Mouse (Mus musculus) embryonic facial prominence, embryonic 14.5 days (tissue): ENCODE results near the gene Angel2. TPM values are rescaled to one million over a fixed set of nuclear protein-coding genes. Genes with fewer than 3 reads are reported as not detected.
A peak's percentile ranks its signal among the peaks of the same experiment; 100 is the strongest.

Experiments
- ATAC-seq: fragments of 200-750 bp; cut with Nextera tagmentation; 2 replicates; pipeline ENCODE4 v1.8.0; 2017; ENCODE audit warnings: low read depth, moderate number of reproducible peaks, moderate TSS enrichment
- DNase-seq: peaks from one replicate; pipeline ENCODE4 v3.0.0-alpha.2; 2015; ENCODE audit warnings: low spot score
- H3K27ac ChIP-seq: fragments of 300-500 bp; sonication (generic); replicated peaks from 2 replicates; pipeline ENCODE4 v1.5.1; 2014; ENCODE audit warnings: low read depth, mild to moderate bottlenecking, low read length, moderate library complexity
- H3K27me3 ChIP-seq: fragments of 300-500 bp; sonication (generic); replicated peaks from 2 replicates; pipeline ENCODE4 v1.6.1; 2014; ENCODE audit warnings: low read length; ENCODE audit not compliant: control insufficient read depth, insufficient read depth
- H3K36me3 ChIP-seq: fragments of 300-500 bp; sonication (generic); 2 replicates; pipeline ENCODE4 v1.6.1; 2014; ENCODE audit warnings: low read length, mixed read lengths; ENCODE audit not compliant: control insufficient read depth, insufficient read depth
- H3K4me1 ChIP-seq: fragments of 300-500 bp; sonication (generic); 2 replicates; pipeline ENCODE4 v1.6.1; 2014; ENCODE audit warnings: antibody characterized with exemption, low read length; ENCODE audit not compliant: control insufficient read depth, insufficient read depth
- H3K4me2 ChIP-seq: fragments of 300-500 bp; sonication (generic); 2 replicates; pipeline ENCODE4 v1.6.1; 2014; ENCODE audit warnings: low read depth, mild to moderate bottlenecking, low read length, moderate library complexity, mixed read lengths
- H3K4me3 ChIP-seq: fragments of 300-500 bp; sonication (generic); 2 replicates; pipeline ENCODE4 v1.5.1; 2014; ENCODE audit warnings: low read depth, mild to moderate bottlenecking, low read length
- H3K9ac ChIP-seq: fragments of 300-500 bp; sonication (generic); 2 replicates; pipeline ENCODE4 v1.6.1; 2014; ENCODE audit warnings: low read depth, mild to moderate bottlenecking, low read length, moderate library complexity, mixed read lengths
- H3K9me3 ChIP-seq: fragments of 300-500 bp; sonication (generic); 2 replicates; pipeline ENCODE4 v1.6.1; 2016; ENCODE audit warnings: low read length; ENCODE audit not compliant: control insufficient read depth
- whole genome bisulfite sequencing: fragments of 180-500 bp; shearing (Covaris S2); extraction: QIAGEN DNeasy Blood & Tissue Kit; methylation state at CpG from one replicate; pipeline ENCODE4 v1.1.7; 2014; 5-methylcytosine and 5-hydroxymethylcytosine counted together
- polyA plus RNA-seq: library from polyadenylated mRNA; unstranded; fragments of >200 nt; fragmentation: Nextera tagmentation; extraction: Ambion mirVana; gene quantifications from 2 replicates; pipeline ENCODE4 v1.2.1, GENCODE M21; 2014

Gene Angel2
- polyA plus RNA-seq, 1 experiment from 2014 or later, result 37.4 TPM

- H3K27me3 ChIP-seq, result no peaks in the 10 kb centered on the region
- WGBS, result 80% methylated on average over 14 of the region's 14 CpGs
- no peak overlapping the region for H3K4me2 ChIP-seq
- ATAC-seq, result no peak
- DNase-seq, result no peak
- H3K36me3 ChIP-seq, result peaks cover 77% of the 10 kb centered on the region
- H3K9me3 ChIP-seq, result no peaks in the 10 kb centered on the region
- no peak overlapping the region; the same call in 1 of the 2 replicates for H3K27ac ChIP-seq
- H3K4me1 ChIP-seq, result peaks cover 7% of the 10 kb centered on the region; the same call in 1 of the 2 replicates
- no peak overlapping the region for H3K4me3 ChIP-seq
- H3K9ac ChIP-seq, result no peak overlapping the region
These were observed 47.0 kb downstream of the Angel2 start for GRCm38 (mm10) chr1:190971708-190972610.

DNA sequence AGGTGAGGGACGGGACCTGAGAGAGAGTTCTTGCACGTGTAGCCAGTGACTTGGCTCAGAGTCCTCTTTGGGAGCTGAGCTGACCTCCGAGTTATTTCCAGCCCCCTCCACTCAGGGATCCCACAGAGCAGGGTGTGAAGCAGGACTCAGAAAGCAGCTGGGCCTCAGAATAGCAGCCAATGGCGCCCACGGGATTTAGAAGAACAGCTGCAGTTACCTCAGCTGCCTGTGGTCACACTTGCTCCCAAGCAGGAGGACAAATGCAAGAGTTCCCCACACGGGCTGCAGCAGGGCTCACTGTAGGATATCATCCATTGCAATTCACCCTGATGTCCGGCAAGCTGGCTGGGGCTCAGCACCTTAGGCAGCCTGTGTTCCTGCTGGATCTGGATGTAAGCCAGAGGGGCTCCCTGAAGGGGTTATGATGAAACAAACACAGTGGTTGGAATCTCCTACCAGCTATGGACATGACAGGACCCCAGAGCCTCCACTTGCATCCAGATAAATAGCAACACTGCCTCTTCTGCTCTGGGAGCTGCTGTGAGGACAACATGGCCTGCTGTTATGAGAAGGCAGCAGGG is 47.8 kb downstream of the Angel2 start:
- Histone ChIP-seq H3K27me3 (no peaks in the 10 kb centered on the region), H3K9ac (no peak overlapping the region), H3K4me2 (no peak overlapping the region), H3K9me3 (no peaks in the 10 kb centered on the region), H3K27ac (peak overlapping the region; percentile 21; the same call in 1 of the 2 replicates), H3K36me3 (peaks cover 70% of the 10 kb centered on the region), H3K4me1 (peaks cover 14% of the 10 kb centered on the region), H3K4me3 (no peak overlapping the region)
- ATAC-seq (peak; percentile 82), DNase-seq (peak; percentile 77)
- 70% methylated on average over 7 of the region's 7 CpGs for WGBS

GRCm38 (mm10) chr1:190974191-190974590 is 49.3 kb downstream of the Angel2 start:
- H3K36me3 ChIP-seq, result peaks cover 56% of the 10 kb centered on the region
- H3K4me2 ChIP-seq, result no peak overlapping the region
- ATAC-seq (no peak), DNase-seq (no peak)
- no peaks in the 10 kb centered on the region for H3K9me3 ChIP-seq
- H3K9ac ChIP-seq, result no peak overlapping the region
- WGBS, result 84% methylated on average over 8 of the region's 8 CpGs
- no peak overlapping the region for H3K4me3 ChIP-seq
- no peaks in the 10 kb centered on the region for H3K27me3 ChIP-seq
- no peak overlapping the region for H3K27ac ChIP-seq
- peaks cover 16% of the 10 kb centered on the region for H3K4me1 ChIP-seq

DNA sequence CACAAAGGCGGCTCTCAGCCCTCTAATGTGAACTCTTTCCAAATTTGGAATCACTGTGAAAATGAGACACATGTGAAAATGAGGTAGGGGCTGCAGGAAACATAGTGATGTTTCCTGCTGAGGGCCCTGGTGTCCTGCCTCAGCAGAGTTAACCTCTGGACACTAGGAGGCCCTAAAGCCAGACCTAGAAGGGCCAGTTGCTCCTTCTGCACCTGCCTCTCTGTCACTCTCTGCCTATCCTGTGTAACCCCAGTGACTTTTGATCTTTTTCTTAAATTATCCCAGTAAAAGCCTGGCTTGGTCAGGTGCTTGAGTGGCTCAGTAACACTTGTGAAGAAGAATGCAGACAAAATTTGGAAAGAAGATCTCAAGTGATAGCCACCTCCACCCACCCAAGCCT is 49.9 kb downstream of the Angel2 start:
- WGBS, result 64% methylated on average over 1 of the region's 1 CpGs
- no peak for DNase-seq
- Histone ChIP-seq H3K4me3 (no peak overlapping the region), H3K36me3 (peaks cover 49% of the 10 kb centered on the region), H3K4me1 (peaks cover 16% of the 10 kb centered on the region), H3K9ac (peak overlapping the region; percentile 6; the same call in 1 of the 2 replicates), H3K27ac (no peak overlapping the region), H3K27me3 (no peaks in the 10 kb centered on the region), H3K4me2 (no peak overlapping the region), H3K9me3 (no peaks in the 10 kb centered on the region)
- ATAC-seq, result no peak

DNA sequence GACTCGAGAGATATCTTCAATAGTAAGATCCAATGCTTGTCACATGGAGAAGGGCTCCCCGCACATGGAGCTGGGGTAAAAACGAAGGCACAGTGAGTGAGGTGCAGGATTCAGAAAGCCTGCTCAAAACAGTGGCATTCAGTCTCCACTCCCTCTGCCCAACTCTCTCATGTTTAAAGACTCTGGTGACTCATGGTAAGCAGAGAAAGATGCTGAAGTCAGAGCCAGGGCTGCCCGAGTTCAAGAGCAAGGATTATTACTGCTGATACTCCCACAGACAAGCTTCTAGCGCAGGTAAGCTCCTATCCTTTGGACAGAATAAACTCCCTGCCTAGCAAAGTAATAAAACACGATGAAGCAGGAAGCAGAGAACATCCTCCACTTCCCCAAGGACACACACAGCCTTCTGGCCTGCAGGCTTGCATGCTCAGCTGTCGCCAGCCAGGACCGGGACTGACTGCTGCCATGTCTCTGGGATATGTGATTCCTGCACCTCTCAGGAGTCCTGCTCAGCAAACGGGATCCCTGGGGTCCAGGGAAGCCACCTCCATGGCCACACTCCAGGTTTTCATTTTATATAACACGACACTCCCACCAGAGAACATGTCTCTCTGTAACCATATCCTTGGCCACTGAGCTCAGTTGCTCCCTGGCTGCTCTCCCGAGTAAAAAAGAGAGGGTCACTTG is 52.1 kb downstream of the Angel2 start:
- no peaks in the 10 kb centered on the region for H3K9me3 ChIP-seq
- H3K9ac ChIP-seq, result peak overlapping the region; percentile 90
- peaks cover 30% of the 10 kb centered on the region for H3K36me3 ChIP-seq
- 36% methylated on average over 11 of the region's 11 CpGs for WGBS
- H3K27ac ChIP-seq, result peak overlapping the region; percentile 33; the same call in 1 of the 2 replicates
- H3K4me2 ChIP-seq, result peak overlapping the region; percentile 92
- no peaks in the 10 kb centered on the region for H3K27me3 ChIP-seq
- DNase-seq (no peak), ATAC-seq (no peak)
- H3K4me1 ChIP-seq, result peaks cover 16% of the 10 kb centered on the region
- peak overlapping the region; percentile 76 for H3K4me3 ChIP-seq

DNA sequence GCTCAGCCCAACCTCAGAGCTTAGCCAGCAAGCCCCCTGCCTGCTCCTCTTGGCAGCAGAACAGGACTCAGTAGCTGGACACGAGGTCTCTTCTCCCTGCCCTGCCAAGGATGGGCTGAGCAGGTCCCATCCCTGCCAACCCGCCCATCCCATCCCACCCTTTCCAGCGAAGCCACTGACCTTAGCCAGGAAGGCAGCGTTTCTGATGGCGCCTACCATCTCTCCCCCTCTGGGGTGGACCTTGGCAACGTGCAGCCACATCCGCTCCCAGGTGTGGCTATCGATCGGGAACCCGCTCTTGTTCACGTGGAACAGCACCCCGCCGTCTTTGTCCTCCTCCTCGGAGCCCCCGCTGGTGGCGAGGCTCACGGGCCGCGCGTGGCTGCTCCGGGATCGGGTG is 53.1 kb downstream of the Angel2 start:
- DNase-seq (no peak), ATAC-seq (no peak)
- H3K36me3 ChIP-seq, result peaks cover 23% of the 10 kb centered on the region
- H3K4me2 ChIP-seq, result peak overlapping the region; percentile 92
- 2% methylated on average over 18 of the region's 22 CpGs for WGBS
- H3K9ac ChIP-seq, result peak overlapping the region; percentile 90
- H3K27ac ChIP-seq, result peak overlapping the region; percentile 95
- H3K9me3 ChIP-seq, result no peaks in the 10 kb centered on the region
- no peaks in the 10 kb centered on the region for H3K27me3 ChIP-seq
- peak overlapping the region; percentile 76 for H3K4me3 ChIP-seq
- H3K4me1 ChIP-seq, result peaks cover 16% of the 10 kb centered on the region

DNA sequence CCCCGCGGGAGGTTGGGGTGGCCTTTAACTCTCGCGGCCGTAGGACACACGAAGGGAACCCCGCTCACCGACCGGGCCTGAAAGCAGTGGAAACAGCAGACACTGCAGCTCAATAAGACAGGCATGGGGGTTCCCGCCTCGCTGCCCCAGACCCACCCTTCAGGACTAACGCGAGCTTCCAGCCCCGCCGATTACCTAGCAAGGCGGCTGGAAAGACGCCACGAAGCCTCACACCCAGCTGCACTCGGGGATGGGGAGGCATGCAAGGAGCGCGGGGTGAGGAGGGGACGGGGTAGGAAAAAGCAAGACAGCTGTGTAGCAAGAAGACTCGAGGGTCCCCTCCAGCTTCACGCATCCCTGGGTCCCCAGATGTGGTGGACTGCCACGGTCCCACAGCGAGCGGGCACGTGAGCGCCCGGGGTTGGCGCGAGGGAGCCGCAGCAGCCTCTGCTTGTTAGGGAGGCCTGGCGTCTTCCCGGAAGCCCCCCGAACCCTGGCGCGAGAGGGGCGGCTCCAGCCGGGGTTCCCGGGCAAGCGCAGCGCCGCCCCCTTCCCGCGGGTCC is 53.7 kb downstream of the Angel2 start:
- Histone ChIP-seq H3K4me2 (peak overlapping the region; percentile 92), H3K9me3 (no peaks in the 10 kb centered on the region), H3K36me3 (peaks cover 18% of the 10 kb centered on the region), H3K27ac (peak overlapping the region; percentile 95), H3K4me3 (peak overlapping the region; percentile 76), H3K9ac (peak overlapping the region; percentile 90), H3K4me1 (peaks cover 16% of the 10 kb centered on the region), H3K27me3 (no peaks in the 10 kb centered on the region)
- ATAC-seq (peak; percentile 71), DNase-seq (peak; percentile 56)
- WGBS, result 0% methylated on average over 23 of the region's 46 CpGs

GRCm38 (mm10) chr1:190979100-190979563 is 54.2 kb downstream of the Angel2 start, which contains the start of gene Vash2:
TSS of gene Vash2 (minus strand) at chr1:190979296.
- DNase-seq (peak; percentile 98), ATAC-seq (peak; percentile 99)
- H3K27me3 ChIP-seq, result no peaks in the 10 kb centered on the region
- peaks cover 13% of the 10 kb centered on the region for H3K36me3 ChIP-seq
- no peaks in the 10 kb centered on the region for H3K9me3 ChIP-seq
- H3K4me2 ChIP-seq, result peak within 1 kb of the TSS; percentile 92
- H3K4me3 ChIP-seq, result peak within 1 kb of the TSS; percentile 76
- peak within 1 kb of the TSS; percentile 90 for H3K9ac ChIP-seq
- H3K27ac ChIP-seq, result peak within 1 kb of the TSS; percentile 95
- peaks cover 16% of the 10 kb centered on the region for H3K4me1 ChIP-seq
- WGBS, result under 1% methylated on average over 25 of the region's 38 CpGs
